Mouse (Mus musculus) liver, embryonic 16.5 days (tissue): ENCODE data around the gene Acoxl. TPM values are rescaled to one million over a fixed set of nuclear protein-coding genes. Genes with fewer than 3 reads are reported as not detected.
A peak's percentile ranks its signal among the peaks of the same experiment; 100 is the strongest.

Experiments
- ATAC-seq: fragments of 200-750 bp; cut with Nextera tagmentation; 2 replicates; pipeline ENCODE4 v1.8.0; 2017; ENCODE audit warnings: low read depth, mild to moderate bottlenecking, moderate number of reproducible peaks, moderate library complexity
- H3K27ac ChIP-seq: fragments of 300-500 bp; sonication (generic); 2 replicates; pipeline ENCODE4 v1.5.1; 2014; ENCODE audit warnings: mild to moderate bottlenecking, low read length
- H3K27me3 ChIP-seq: fragments of 300-500 bp; sonication (generic); 2 replicates; pipeline ENCODE4 v1.6.1; 2014; ENCODE audit warnings: low read depth, low read length, mixed read lengths; ENCODE audit not compliant: control insufficient read depth, insufficient read depth
- H3K36me3 ChIP-seq: fragments of 300-500 bp; sonication (generic); 2 replicates; pipeline ENCODE4 v1.6.1; 2014; ENCODE audit warnings: mild to moderate bottlenecking; ENCODE audit not compliant: control insufficient read depth, insufficient read depth
- H3K4me1 ChIP-seq: fragments of 300-500 bp; sonication (generic); 2 replicates; pipeline ENCODE4 v1.6.1; 2014; ENCODE audit warnings: low read depth, low read length, mixed read lengths; ENCODE audit not compliant: control insufficient read depth
- H3K4me2 ChIP-seq: fragments of 300-500 bp; sonication (generic); 2 replicates; pipeline ENCODE4 v1.6.1; 2014; ENCODE audit warnings: low read depth, low read length, mixed read lengths
- H3K4me3 ChIP-seq: fragments of 300-500 bp; sonication (generic); 2 replicates; pipeline ENCODE4 v1.5.1; 2014; ENCODE audit warnings: low read depth, mild to moderate bottlenecking, low read length
- H3K9ac ChIP-seq: fragments of 300-500 bp; sonication (generic); 2 replicates; pipeline ENCODE4 v1.6.1; 2014; ENCODE audit warnings: low read depth, low read length
- H3K9me3 ChIP-seq: fragments of 300-500 bp; sonication (generic); replicated peaks from 2 replicates; pipeline ENCODE4 v1.6.1; 2016; ENCODE audit warnings: low read length; ENCODE audit not compliant: control insufficient read depth
- WGBS: fragments of 180-500 bp; shearing (Covaris S2); extraction: QIAGEN DNeasy Blood & Tissue Kit; methylation state at CpG from one replicate; pipeline ENCODE4 v1.1.7; 2014; ENCODE audit not compliant: insufficient replicate concordance; 5-methylcytosine and 5-hydroxymethylcytosine counted together
- polyA plus RNA-seq: library from polyadenylated mRNA; unstranded; fragments of >200 nt; fragmentation: Nextera tagmentation; extraction: Ambion mirVana; gene quantifications from 2 replicates; pipeline ENCODE4 v1.2.1, GENCODE M21; 2015

Gene Acoxl
- polyA plus RNA-seq, 1 experiment from 2014 or later = 0.05 TPM

DNA sequence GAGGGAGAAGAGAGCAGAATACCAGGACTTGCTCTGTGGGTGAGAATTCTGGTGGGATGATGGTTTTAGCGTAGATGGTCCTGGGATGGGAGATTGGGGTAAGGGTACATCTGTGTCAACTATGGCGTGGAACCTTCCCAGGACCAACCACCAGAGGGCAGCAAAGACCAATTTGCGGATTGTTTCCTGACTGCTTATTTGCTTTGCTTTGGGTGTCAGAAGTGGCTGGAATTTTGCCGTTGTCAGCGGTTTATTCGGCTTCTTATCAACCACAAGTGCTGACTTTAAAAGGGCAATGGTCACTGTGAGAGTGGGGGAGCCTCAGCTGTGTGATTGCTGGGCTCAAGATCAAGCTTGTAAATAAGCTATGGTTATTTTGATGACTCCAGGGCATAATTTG, 50.8 kb downstream of the Acoxl start:
- ATAC-seq = peak; percentile 37; the same call in 1 of the 2 replicates
- no peaks in the 10 kb centered on the region for H3K9me3 ChIP-seq
- no peaks in the 10 kb centered on the region for H3K4me1 ChIP-seq
- no peak overlapping the region for H3K4me3 ChIP-seq
- no peaks in the 10 kb centered on the region; the same call in 1 of the 2 replicates for H3K27me3 ChIP-seq
- H3K9ac ChIP-seq = no peak overlapping the region
- WGBS = 3% methylated on average over 6 of the region's 6 CpGs
- no peak overlapping the region for H3K4me2 ChIP-seq
- H3K27ac ChIP-seq = no peak overlapping the region
- H3K36me3 ChIP-seq = no peaks in the 10 kb centered on the region

- H3K4me3 ChIP-seq = no peak overlapping the region
- no peaks in the 10 kb centered on the region for H3K36me3 ChIP-seq
- H3K4me1 ChIP-seq = no peaks in the 10 kb centered on the region
- H3K9ac ChIP-seq = no peak overlapping the region
- no peak overlapping the region for H3K27ac ChIP-seq
- H3K9me3 ChIP-seq = no peaks in the 10 kb centered on the region
- WGBS = 63% methylated on average over 5 of the region's 5 CpGs
- no peak overlapping the region for H3K4me2 ChIP-seq
- H3K27me3 ChIP-seq = no peaks in the 10 kb centered on the region; the same call in 1 of the 2 replicates
- ATAC-seq = no peak
Measured at GRCm38 (mm10) chr2:127889979-127890378, 51.3 kb downstream of the Acoxl start.

GRCm38 (mm10) chr2:127890526-127890925, 51.9 kb downstream of the Acoxl start:
- Histone ChIP-seq H3K27ac (no peak overlapping the region), H3K4me2 (no peak overlapping the region), H3K9me3 (no peaks in the 10 kb centered on the region), H3K9ac (no peak overlapping the region), H3K4me3 (no peak overlapping the region), H3K36me3 (no peaks in the 10 kb centered on the region), H3K4me1 (no peaks in the 10 kb centered on the region), H3K27me3 (no peaks in the 10 kb centered on the region; the same call in 1 of the 2 replicates)
- no peak for ATAC-seq
- 57% methylated on average over 8 of the region's 8 CpGs for WGBS

GRCm38 (mm10) chr2:127891056-127891455, 52.4 kb downstream of the Acoxl start:
- Histone ChIP-seq H3K9me3 (no peaks in the 10 kb centered on the region), H3K9ac (no peak overlapping the region), H3K27ac (no peak overlapping the region), H3K4me3 (no peak overlapping the region), H3K36me3 (no peaks in the 10 kb centered on the region), H3K4me1 (no peaks in the 10 kb centered on the region), H3K27me3 (no peaks in the 10 kb centered on the region; the same call in 1 of the 2 replicates), H3K4me2 (no peak overlapping the region)
- 58% methylated on average over 3 of the region's 3 CpGs for WGBS
- no peak for ATAC-seq

GRCm38 (mm10) chr2:127894890-127895289, 56.2 kb downstream of the Acoxl start:
- H3K27ac ChIP-seq = no peak overlapping the region
- H3K4me3 ChIP-seq = no peak overlapping the region
- no peaks in the 10 kb centered on the region for H3K27me3 ChIP-seq
- 48% methylated on average over 6 of the region's 6 CpGs for WGBS
- no peak overlapping the region for H3K9ac ChIP-seq
- H3K9me3 ChIP-seq = no peaks in the 10 kb centered on the region
- no peak for ATAC-seq
- no peaks in the 10 kb centered on the region for H3K36me3 ChIP-seq
- H3K4me2 ChIP-seq = no peak overlapping the region
- no peaks in the 10 kb centered on the region for H3K4me1 ChIP-seq

DNA sequence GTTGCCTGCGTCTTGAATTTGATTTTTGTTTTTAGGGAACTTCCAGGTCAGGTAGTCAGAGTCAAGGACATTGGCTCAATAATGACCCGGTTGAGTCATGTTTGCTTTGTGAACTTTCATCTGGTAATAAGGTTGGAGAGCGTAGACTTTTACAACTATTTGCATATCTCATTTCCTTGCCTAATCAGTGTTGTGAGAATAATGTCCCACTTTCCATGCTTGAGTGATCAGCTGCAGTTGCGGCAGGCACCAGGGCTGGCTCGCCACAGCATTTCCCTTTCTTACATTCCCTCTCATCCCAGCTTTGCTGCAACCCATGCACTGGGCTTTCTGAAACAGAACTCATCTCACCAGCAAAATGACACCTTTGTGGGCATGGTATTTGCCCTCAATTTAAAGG, 59.0 kb downstream of the Acoxl start:
- no peak overlapping the region for H3K9ac ChIP-seq
- no peaks in the 10 kb centered on the region for H3K9me3 ChIP-seq
- no peak for ATAC-seq
- no peak overlapping the region for H3K4me3 ChIP-seq
- no peak overlapping the region for H3K4me2 ChIP-seq
- no peak overlapping the region for H3K27ac ChIP-seq
- no peaks in the 10 kb centered on the region for H3K27me3 ChIP-seq
- H3K4me1 ChIP-seq = no peaks in the 10 kb centered on the region
- no peaks in the 10 kb centered on the region for H3K36me3 ChIP-seq
- 59% methylated on average over 5 of the region's 5 CpGs for WGBS

GRCm38 (mm10) chr2:127904918-127905317, 66.2 kb downstream of the Acoxl start:
- H3K27me3 ChIP-seq = no peaks in the 10 kb centered on the region
- no peaks in the 10 kb centered on the region for H3K9me3 ChIP-seq
- no peak overlapping the region for H3K9ac ChIP-seq
- no peak overlapping the region for H3K4me3 ChIP-seq
- H3K36me3 ChIP-seq = no peaks in the 10 kb centered on the region
- whole genome bisulfite sequencing = 59% methylated on average over 10 of the region's 10 CpGs
- H3K4me1 ChIP-seq = no peaks in the 10 kb centered on the region
- no peak overlapping the region for H3K4me2 ChIP-seq
- no peak for ATAC-seq
- no peak overlapping the region for H3K27ac ChIP-seq

- Histone ChIP-seq H3K9me3 (no peaks in the 10 kb centered on the region), H3K4me3 (no peak overlapping the region), H3K4me1 (no peaks in the 10 kb centered on the region), H3K4me2 (no peak overlapping the region), H3K27ac (no peak overlapping the region), H3K9ac (no peak overlapping the region), H3K36me3 (no peaks in the 10 kb centered on the region), H3K27me3 (no peaks in the 10 kb centered on the region)
- 66% methylated on average over 6 of the region's 6 CpGs for WGBS
- no peak for ATAC-seq
Measured at GRCm38 (mm10) chr2:127906973-127907678, 68.5 kb downstream of the Acoxl start.

GRCm38 (mm10) chr2:127907679-127908042, 69.0 kb downstream of the Acoxl start:
- 49% methylated on average over 1 of the region's 1 CpGs for WGBS
- Histone ChIP-seq H3K4me1 (no peaks in the 10 kb centered on the region), H3K36me3 (no peaks in the 10 kb centered on the region), H3K27me3 (no peaks in the 10 kb centered on the region), H3K27ac (no peak overlapping the region), H3K9ac (no peak overlapping the region), H3K9me3 (no peaks in the 10 kb centered on the region), H3K4me3 (no peak overlapping the region), H3K4me2 (no peak overlapping the region)
- no peak for ATAC-seq
